Mouse (Mus musculus) kidney, embryonic 14.5 days (tissue): Measurements from ENCODE around the gene Trpc1. TPM values are rescaled to one million over a fixed set of nuclear protein-coding genes. Genes with fewer than 3 reads are reported as not detected.

Experiments
- ATAC-seq: fragments of 200-750 bp; cut with Nextera tagmentation; 2 replicates; pipeline ENCODE4 v1.8.0; 2017; ENCODE audit warnings: moderate number of reproducible peaks, mild to moderate bottlenecking, moderate TSS enrichment, moderate library complexity; ENCODE audit not compliant: low FRiP score, low TSS enrichment
- H3K27ac ChIP-seq: fragments of 300-500 bp; sonication (generic); 2 replicates; pipeline ENCODE4 v1.5.1; 2014; ENCODE audit warnings: low read depth, mild to moderate bottlenecking, low read length, moderate library complexity, mixed read lengths
- H3K27me3 ChIP-seq: fragments of 300-500 bp; sonication (generic); 2 replicates; pipeline ENCODE4 v1.6.1; 2014; ENCODE audit warnings: mild to moderate bottlenecking, low read length; ENCODE audit not compliant: control insufficient read depth, insufficient read depth
- H3K36me3 ChIP-seq: fragments of 300-500 bp; sonication (generic); 2 replicates; pipeline ENCODE4 v1.6.1; 2014; ENCODE audit warnings: low read length, mixed read lengths; ENCODE audit not compliant: control insufficient read depth, insufficient read depth
- H3K4me1 ChIP-seq: fragments of 300-500 bp; sonication (generic); 2 replicates; pipeline ENCODE4 v1.6.1; 2014; ENCODE audit warnings: low read length, mixed read lengths; ENCODE audit not compliant: control insufficient read depth, insufficient read depth
- H3K4me2 ChIP-seq: fragments of 300-500 bp; sonication (generic); replicated peaks from 2 replicates; pipeline ENCODE4 v1.6.1; 2014; ENCODE audit warnings: low read depth, mild to moderate bottlenecking, low read length
- H3K4me3 ChIP-seq: fragments of 300-500 bp; sonication (generic); 2 replicates; pipeline ENCODE4 v1.5.1; 2014; ENCODE audit warnings: mild to moderate bottlenecking, low read length
- H3K9ac ChIP-seq: fragments of 300-500 bp; sonication (generic); 2 replicates; pipeline ENCODE4 v1.6.1; 2014; ENCODE audit warnings: low read depth, mild to moderate bottlenecking, low read length, moderate library complexity
- H3K9me3 ChIP-seq: fragments of 300-500 bp; sonication (generic); 2 replicates; pipeline ENCODE4 v1.6.1; 2016; ENCODE audit warnings: low read length; ENCODE audit not compliant: control insufficient read depth
- WGBS: fragments of 180-500 bp; shearing (Covaris S2); extraction: QIAGEN DNeasy Blood & Tissue Kit; methylation state at CpG from one replicate; pipeline ENCODE4 v1.1.7; 2014; 5-methylcytosine and 5-hydroxymethylcytosine counted together
- polyA plus RNA-seq: library from polyadenylated mRNA; unstranded; fragments of >200 nt; fragmentation: Nextera tagmentation; extraction: Ambion mirVana; gene quantifications from 2 replicates; pipeline ENCODE4 v1.2.1, GENCODE M21; 2014

The Trpc1 gene
- polyA plus RNA-seq, 1 experiment from 2014 or later, result 4.8 TPM

DNA sequence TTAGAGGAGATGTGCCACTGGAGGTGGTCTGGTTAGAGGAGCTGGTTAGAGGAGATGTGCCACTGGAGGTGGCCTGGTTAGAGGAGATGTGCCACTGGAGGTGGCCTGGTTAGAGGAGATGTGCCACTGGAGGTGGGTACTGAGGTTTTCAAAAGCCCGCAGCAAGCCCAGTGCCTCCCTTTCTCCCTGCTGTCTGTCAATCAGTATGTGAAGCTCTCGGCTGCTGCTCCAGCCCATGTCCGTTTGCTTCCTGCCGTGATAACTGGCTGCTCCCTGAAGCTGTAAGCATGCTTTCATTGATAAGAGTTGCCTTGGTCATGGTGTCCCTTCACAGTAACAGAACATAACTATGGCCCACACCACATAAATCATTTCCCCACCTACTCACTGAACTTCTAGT lies 13.0 kb upstream of the Trpc1 start:
- H3K9me3 ChIP-seq, result no peaks in the 10 kb centered on the region
- H3K4me3 ChIP-seq, result no peak overlapping the region
- no peak for ATAC-seq
- no peaks in the 10 kb centered on the region for H3K4me1 ChIP-seq
- 86% methylated on average over 4 of the region's 4 CpGs for WGBS
- H3K4me2 ChIP-seq, result no peak overlapping the region
- H3K9ac ChIP-seq, result no peak overlapping the region
- no peak overlapping the region for H3K27ac ChIP-seq
- no peaks in the 10 kb centered on the region for H3K36me3 ChIP-seq
- H3K27me3 ChIP-seq, result no peaks in the 10 kb centered on the region

GRCm38 (mm10) chr9:95762228-95762627 lies 12.1 kb upstream of the Trpc1 start:
- no peak overlapping the region for H3K27ac ChIP-seq
- no peak overlapping the region for H3K4me3 ChIP-seq
- ATAC-seq, result no peak
- no peaks in the 10 kb centered on the region for H3K9me3 ChIP-seq
- WGBS, result 92% methylated on average over 3 of the region's 3 CpGs
- no peak overlapping the region for H3K9ac ChIP-seq
- no peaks in the 10 kb centered on the region for H3K4me1 ChIP-seq
- H3K36me3 ChIP-seq, result no peaks in the 10 kb centered on the region
- no peak overlapping the region for H3K4me2 ChIP-seq
- H3K27me3 ChIP-seq, result no peaks in the 10 kb centered on the region

GRCm38 (mm10) chr9:95761381-95761780 lies 11.2 kb upstream of the Trpc1 start:
- H3K36me3 ChIP-seq, result no peaks in the 10 kb centered on the region
- no peaks in the 10 kb centered on the region for H3K4me1 ChIP-seq
- H3K27me3 ChIP-seq, result no peaks in the 10 kb centered on the region

GRCm38 (mm10) chr9:95750746-95751145 lies 571 bp upstream of the Trpc1 start:
- WGBS, result 42% methylated on average over 9 of the region's 9 CpGs
- ATAC-seq, result no peak
- Histone ChIP-seq H3K9me3 (no peaks in the 10 kb centered on the region), H3K4me3 (peak overlapping the region; percentile 81; the same call in 1 of the 2 replicates), H3K27ac (no peak overlapping the region), H3K36me3 (no peaks in the 10 kb centered on the region), H3K4me2 (peak overlapping the region; percentile 98), H3K27me3 (peaks cover 12% of the 10 kb centered on the region), H3K9ac (no peak overlapping the region), H3K4me1 (no peaks in the 10 kb centered on the region)

More at GRCm38 (mm10) chr9:95761381-95761780, 11.2 kb upstream of the Trpc1 start:
- H3K27ac ChIP-seq, result no peak overlapping the region
- 82% methylated on average over 8 of the region's 8 CpGs for WGBS
- H3K4me3 ChIP-seq, result no peak overlapping the region
- H3K9me3 ChIP-seq, result no peaks in the 10 kb centered on the region
- H3K9ac ChIP-seq, result no peak overlapping the region
- no peak for ATAC-seq
- H3K4me2 ChIP-seq, result no peak overlapping the region

GRCm38 (mm10) chr9:95749461-95749928 lies 680 bp downstream of the Trpc1 start:
- H3K27ac ChIP-seq, result no peak overlapping the region
- peak overlapping the region; percentile 79 for H3K9ac ChIP-seq
- 1% methylated on average over 34 of the region's 34 CpGs for WGBS
- no peaks in the 10 kb centered on the region for H3K36me3 ChIP-seq
- peak; percentile 65 for ATAC-seq
- peak overlapping the region; percentile 81 for H3K4me3 ChIP-seq
- H3K4me2 ChIP-seq, result peak overlapping the region; percentile 98
- H3K27me3 ChIP-seq, result peaks cover 12% of the 10 kb centered on the region
- H3K4me1 ChIP-seq, result no peaks in the 10 kb centered on the region
- H3K9me3 ChIP-seq, result no peaks in the 10 kb centered on the region

GRCm38 (mm10) chr9:95747298-95747697 lies 2.9 kb downstream of the Trpc1 start:
- H3K27me3 ChIP-seq, result peaks cover 12% of the 10 kb centered on the region
- H3K27ac ChIP-seq, result no peak overlapping the region
- 87% methylated on average over 5 of the region's 5 CpGs for WGBS

DNA sequence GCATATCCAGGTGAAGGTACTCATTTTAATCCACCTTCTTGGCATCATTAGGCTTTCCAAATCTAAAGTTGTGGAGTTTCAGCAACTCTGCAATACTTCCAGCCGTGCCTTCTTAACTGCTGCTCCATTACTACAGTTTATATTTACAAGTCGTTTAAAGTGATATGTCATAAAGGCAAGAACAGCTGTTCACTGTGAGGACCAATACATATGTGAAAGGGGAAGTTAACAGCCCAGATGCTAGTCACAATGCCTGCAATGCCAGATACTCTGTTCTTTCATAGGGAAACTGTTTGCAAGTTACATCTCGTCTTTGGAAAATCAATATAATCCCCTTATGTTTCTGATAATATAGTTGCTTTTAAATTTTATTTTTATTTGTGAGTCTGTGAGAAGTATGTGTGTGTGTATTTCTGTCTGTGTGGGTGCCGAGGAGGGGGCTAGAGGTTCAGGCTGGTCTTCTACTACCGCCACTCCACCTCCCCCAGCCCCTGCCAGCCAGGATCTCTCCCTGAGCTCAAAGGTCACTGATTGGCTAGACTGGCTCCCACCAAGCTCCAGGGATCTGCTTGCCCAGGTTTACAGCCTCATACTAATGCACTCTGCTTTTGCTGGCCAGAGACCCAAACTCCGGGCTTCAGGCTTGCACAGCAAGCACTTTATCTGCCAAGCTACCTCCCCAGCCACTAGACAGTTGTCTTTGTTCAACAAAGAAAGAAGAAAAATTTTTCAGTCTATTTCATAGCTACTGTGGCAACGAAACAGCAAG lies 5.1 kb downstream of the Trpc1 start:
- H3K27me3 ChIP-seq, result peaks cover 8% of the 10 kb centered on the region
- no peak overlapping the region for H3K4me3 ChIP-seq
- no peak overlapping the region for H3K27ac ChIP-seq
- H3K9ac ChIP-seq, result no peak overlapping the region
- no peak for ATAC-seq
- no peaks in the 10 kb centered on the region for H3K36me3 ChIP-seq
- WGBS, result 52% methylated on average over 7 of the region's 7 CpGs
- H3K9me3 ChIP-seq, result no peaks in the 10 kb centered on the region
- no peak overlapping the region for H3K4me2 ChIP-seq
- no peaks in the 10 kb centered on the region for H3K4me1 ChIP-seq

More at GRCm38 (mm10) chr9:95747298-95747697, 2.9 kb downstream of the Trpc1 start:
- H3K4me1 ChIP-seq, result no peaks in the 10 kb centered on the region
- no peaks in the 10 kb centered on the region for H3K9me3 ChIP-seq
- H3K36me3 ChIP-seq, result no peaks in the 10 kb centered on the region
- ATAC-seq, result no peak
- H3K4me3 ChIP-seq, result no peak overlapping the region
- H3K4me2 ChIP-seq, result no peak overlapping the region
- no peak overlapping the region for H3K9ac ChIP-seq

DNA sequence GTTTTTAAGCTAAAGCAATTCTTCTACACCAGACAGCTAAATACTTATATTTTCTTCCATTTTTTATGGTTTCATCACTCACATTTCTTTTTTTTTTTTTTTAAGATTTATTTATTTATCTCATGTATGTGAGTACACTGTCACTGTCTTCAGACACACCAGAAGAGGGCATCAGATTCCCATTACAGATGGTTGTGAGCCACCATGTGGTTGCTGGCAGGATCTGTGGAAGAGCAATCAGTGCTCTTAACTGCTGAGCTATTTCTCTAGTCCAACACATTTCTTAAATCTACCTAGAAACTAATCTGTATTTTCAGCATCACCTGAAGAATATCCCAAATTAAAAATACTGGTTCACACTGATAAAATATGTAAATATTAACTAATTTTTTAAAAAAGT lies 13.9 kb downstream of the Trpc1 start:
- Histone ChIP-seq H3K4me2 (no peak overlapping the region), H3K4me3 (no peak overlapping the region), H3K4me1 (no peaks in the 10 kb centered on the region), H3K27ac (no peak overlapping the region), H3K9ac (no peak overlapping the region), H3K27me3 (no peaks in the 10 kb centered on the region), H3K36me3 (no peaks in the 10 kb centered on the region), H3K9me3 (no peaks in the 10 kb centered on the region)
- ATAC-seq, result no peak

- Histone ChIP-seq H3K4me2 (no peak overlapping the region), H3K4me1 (no peaks in the 10 kb centered on the region), H3K27ac (no peak overlapping the region), H3K36me3 (no peaks in the 10 kb centered on the region), H3K9me3 (no peaks in the 10 kb centered on the region), H3K4me3 (no peak overlapping the region), H3K9ac (no peak overlapping the region), H3K27me3 (no peaks in the 10 kb centered on the region)
- ATAC-seq, result no peak
- WGBS, result 38% methylated on average over 8 of the region's 8 CpGs
Measured at GRCm38 (mm10) chr9:95712574-95712973, 37.6 kb downstream of the Trpc1 start.
